Mouse (Mus musculus) heart, postnatal 4 days (tissue): ENCODE data around the gene Setd4. TPM values are rescaled to one million over a fixed set of nuclear protein-coding genes. Genes with fewer than 3 reads are reported as not detected.

Experiments
- DNase-seq: peaks from one replicate; pipeline ENCODE4 v3.0.0; 2021
- total RNA-seq, 2 experiments: library from RNA; stranded (reverse); gene quantifications; 2 replicates each; pipeline ENCODE4 v1.2.3; 2021

Setd4 gene
- total RNA-seq, 2 experiments from 2014 or later = 2.0 to 2.3 TPM

GRCm38 (mm10) chr16:93544931-93545330 lies 58.9 kb downstream of the Setd4 start:
- no peak for DNase-seq

- peak; percentile 75 for DNase-seq
Measured at GRCm38 (mm10) chr16:93543704-93544103, 60.2 kb downstream of the Setd4 start.

DNA sequence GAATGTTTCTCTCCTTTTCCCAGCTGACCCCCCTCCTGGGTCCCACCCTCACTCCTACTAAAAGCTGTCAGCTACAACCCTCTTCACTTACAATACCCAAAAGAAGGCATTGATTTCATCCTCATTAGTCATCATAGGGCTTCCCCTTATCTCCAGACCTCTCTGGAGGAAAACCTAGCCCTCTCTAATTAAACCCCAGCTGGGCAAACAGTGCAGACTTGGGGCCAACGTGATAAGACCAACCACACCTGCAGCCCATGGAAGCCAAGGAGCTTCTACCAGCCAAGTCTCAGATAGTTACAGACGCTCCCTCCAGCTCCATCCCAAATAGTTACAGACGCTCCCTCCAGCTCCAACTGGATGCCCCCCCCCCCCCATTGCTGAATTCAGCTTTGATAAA lies 64.0 kb downstream of the Setd4 start:
- DNase-seq = no peak

GRCm38 (mm10) chr16:93535151-93535853 lies 68.6 kb downstream of the Setd4 start:
- no peak for DNase-seq

Other genes with a start within 250 kb of the Setd4 start
- 10 to 100 TPM; 25.9 to 26.2 TPM for gene Cbr1, start 1.8 kb upstream of the Setd4 start, total RNA-seq
- 1 to 10 TPM in 1 of 2 experiments, under 1 TPM in 1; 0.62 to 1.5 TPM for gene Gm5678, start 24.0 kb upstream of the Setd4 start, total RNA-seq
- 1 to 10 TPM; 2.2 to 2.5 TPM for gene Cbr3, start 79.2 kb upstream of the Setd4 start, total RNA-seq
- gene Dop1b, start 107.8 kb upstream of the Setd4 start, total RNA-seq = 10 to 100 TPM; 15.0 to 18.3 TPM
- gene Morc3, start 228.1 kb upstream of the Setd4 start, total RNA-seq = 10 to 100 TPM; 23.7 to 26.5 TPM